Mouse (Mus musculus) bone marrow macrophage, adult 2 months (primary cell): Measurements from ENCODE around the gene Zfyve28.

Experiments used
- CTCF ChIP-seq: IDR thresholded peaks from 2 replicates; pipeline ENCODE4 v1.5.1; 2012; ENCODE audit warnings: low read depth, mild to moderate bottlenecking, low read length, moderate library complexity
- POLR2A ChIP-seq: IDR thresholded peaks from 2 replicates; pipeline ENCODE4 v1.6.1; 2012; ENCODE audit warnings: mild to moderate bottlenecking, low read depth, low read length, borderline replicate concordance

- TF ChIP-seq POLR2A (no peak), CTCF (no peak)
Observed at GRCm38 (mm10) chr5:34196423-34196822, 91.8 kb downstream of the Zfyve28 start.
